Mouse (Mus musculus): ENCODE measurements around the gene Fam13a.

GRCm38 (mm10) chr6:58920735-58921134, 103.6 kb downstream of the Fam13a start:
- TF ChIP-seq CTCF (IDR thresholded peaks at IDR 0.05; ENCODE audit: extremely low read depth, insufficient read depth, low read length) (no peak), POLR2A (IDR thresholded peaks at IDR 0.05; ENCODE audit: extremely low read depth, insufficient read depth, low read length) (no peak)
